Mouse (Mus musculus) limb, embryonic 10.5 days (tissue): Measurements from ENCODE around the gene Cdc20. TPM values are rescaled to one million over a fixed set of nuclear protein-coding genes. Genes with fewer than 3 reads are reported as not detected.

ENCODE experiments used
- DNase-seq: peaks from one replicate; pipeline ENCODE4 v3.0.0-alpha.2; 2017; ENCODE audit warnings: low spot score
- H3K27ac ChIP-seq: fragments of 300-500 bp; sonication (generic); 2 replicates; pipeline ENCODE4 v1.5.1; 2016; ENCODE audit warnings: mild to moderate bottlenecking
- H3K27me3 ChIP-seq: fragments of 300-500 bp; sonication (generic); 2 replicates; pipeline ENCODE4 v1.6.1; 2016; ENCODE audit warnings: low read depth, mild to moderate bottlenecking; ENCODE audit not compliant: poor library complexity, severe bottlenecking
- H3K36me3 ChIP-seq: fragments of 300-500 bp; sonication (generic); 2 replicates; pipeline ENCODE4 v1.6.1; 2016; ENCODE audit warnings: mild to moderate bottlenecking, moderate library complexity
- H3K4me1 ChIP-seq: fragments of 300-500 bp; sonication (generic); 2 replicates; pipeline ENCODE4 v1.6.1; 2016
- H3K4me3 ChIP-seq: fragments of 300-500 bp; sonication (generic); 2 replicates; pipeline ENCODE4 v1.5.1; 2016; ENCODE audit warnings: mild to moderate bottlenecking, moderate library complexity
- H3K9me3 ChIP-seq: fragments of 300-500 bp; sonication (generic); replicated peaks from 2 replicates; pipeline ENCODE4 v1.6.1; 2016; ENCODE audit warnings: mild to moderate bottlenecking
- WGBS: fragments of 180-500 bp; shearing (Covaris S2); methylation state at CpG from one replicate; pipeline ENCODE4 v1.1.7; 2016; 5-methylcytosine and 5-hydroxymethylcytosine counted together
- polyA plus RNA-seq: library from polyadenylated mRNA; unstranded; fragments of >200 nt; fragmentation: Nextera tagmentation; extraction: Ambion mirVana; gene quantifications from 2 replicates; pipeline ENCODE4 v1.2.1, GENCODE M21; 2016

The Cdc20 gene
- 431 and 433 TPM in 2 replicates for polyA plus RNA-seq

DNA sequence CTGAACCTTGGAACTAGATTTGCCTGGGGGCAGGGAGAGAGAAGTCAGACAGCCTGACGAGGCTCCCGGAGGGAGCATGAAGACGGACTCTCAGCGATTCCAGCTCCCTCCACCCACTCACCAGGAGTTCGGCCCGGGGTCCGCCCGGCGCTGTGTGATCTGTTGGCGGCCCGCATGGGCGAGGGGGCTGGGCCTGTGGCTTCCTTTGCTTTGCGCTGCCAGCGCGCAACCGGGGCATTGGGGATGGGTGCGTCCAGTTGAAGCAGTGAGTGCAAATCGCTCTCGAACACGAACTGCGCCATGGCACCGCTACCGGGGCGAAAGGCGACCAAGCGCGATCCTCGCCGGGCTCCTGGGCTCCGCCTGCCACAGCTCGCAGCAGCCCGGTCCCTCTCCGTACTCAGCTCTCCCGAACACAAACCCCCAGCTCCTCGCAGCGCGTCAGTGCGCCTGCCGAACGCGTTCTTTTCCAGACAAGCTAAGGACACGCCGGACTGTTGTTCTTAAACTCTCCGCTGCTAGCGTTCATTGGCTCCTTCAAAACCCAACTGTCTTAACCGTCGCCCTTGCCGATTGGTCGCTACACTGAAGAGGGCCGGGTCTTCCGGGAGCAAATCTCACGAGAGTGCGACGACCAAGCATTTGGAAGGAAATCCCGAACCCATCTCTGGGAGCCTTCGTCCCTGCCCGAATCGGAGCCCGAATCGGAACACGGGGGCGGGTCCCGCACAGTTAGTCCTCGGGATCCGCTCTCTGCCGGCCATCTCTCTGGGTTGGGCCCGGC lies at the start of gene Cdc20:
Cdc20 (minus strand) TSS at position 533 of the 784 bp plus-strand sequence.
- Histone ChIP-seq H3K27ac (peak within 1 kb of the TSS; percentile 87), H3K36me3 (peaks cover 42% of the 10 kb centered on the region), H3K27me3 (no peaks in the 10 kb centered on the region), H3K4me3 (peak within 1 kb of the TSS; percentile 67), H3K9me3 (no peaks in the 10 kb centered on the region), H3K4me1 (peaks cover 37% of the 10 kb centered on the region)
- DNase-seq = peak; percentile 90
- WGBS = under 1% methylated on average over 67 of the region's 67 CpGs

- H3K9me3 ChIP-seq = no peaks in the 10 kb centered on the region
- H3K27ac ChIP-seq = peak overlapping the region; percentile 84
- no peaks in the 10 kb centered on the region for H3K27me3 ChIP-seq
- peaks cover 30% of the 10 kb centered on the region for H3K4me1 ChIP-seq
- 48% methylated on average over 15 of the region's 15 CpGs for WGBS
- H3K4me3 ChIP-seq = no peak overlapping the region
- DNase-seq = peak; percentile 53
- H3K36me3 ChIP-seq = no peaks in the 10 kb centered on the region
Measured at GRCm38 (mm10) chr4:118476773-118477530, 39.8 kb upstream of the Cdc20 start.

GRCm38 (mm10) chr4:118472687-118473086 lies 35.5 kb upstream of the Cdc20 start:
- H3K36me3 ChIP-seq = no peaks in the 10 kb centered on the region
- H3K27me3 ChIP-seq = no peaks in the 10 kb centered on the region
- H3K4me1 ChIP-seq = peaks cover 45% of the 10 kb centered on the region
- 92% methylated on average over 11 of the region's 11 CpGs for WGBS
- no peak for DNase-seq
- no peaks in the 10 kb centered on the region for H3K9me3 ChIP-seq
- H3K4me3 ChIP-seq = no peak overlapping the region
- peak overlapping the region; percentile 1; the same call in 1 of the 2 replicates for H3K27ac ChIP-seq

DNA sequence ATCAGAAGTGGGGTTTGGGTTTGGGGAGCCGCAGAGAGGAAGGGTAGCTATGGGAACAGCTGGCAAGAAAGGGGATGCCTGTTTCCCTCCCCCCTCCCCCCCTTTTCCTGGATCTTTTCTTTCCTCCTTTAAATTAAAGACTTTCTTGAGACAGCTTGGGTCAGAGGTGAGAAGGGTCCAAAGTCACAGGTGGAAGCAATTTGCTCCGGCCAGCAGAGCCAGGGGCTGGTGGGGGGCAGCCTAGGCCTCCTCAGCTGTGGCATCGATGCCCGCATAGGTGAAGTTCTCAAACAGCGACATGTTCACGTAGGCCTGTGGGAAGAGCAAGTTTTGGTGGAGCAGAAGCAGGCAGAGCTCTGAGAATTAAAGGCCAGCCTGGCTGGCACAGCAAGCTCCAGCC lies 34.1 kb upstream of the Cdc20 start:
- Histone ChIP-seq H3K4me1 (peaks cover 31% of the 10 kb centered on the region), H3K36me3 (no peaks in the 10 kb centered on the region), H3K9me3 (no peaks in the 10 kb centered on the region), H3K27ac (peak overlapping the region; percentile 86), H3K4me3 (peak overlapping the region; percentile 24), H3K27me3 (no peaks in the 10 kb centered on the region)
- WGBS = 19% methylated on average over 6 of the region's 6 CpGs
- peak; percentile 43 for DNase-seq

DNA sequence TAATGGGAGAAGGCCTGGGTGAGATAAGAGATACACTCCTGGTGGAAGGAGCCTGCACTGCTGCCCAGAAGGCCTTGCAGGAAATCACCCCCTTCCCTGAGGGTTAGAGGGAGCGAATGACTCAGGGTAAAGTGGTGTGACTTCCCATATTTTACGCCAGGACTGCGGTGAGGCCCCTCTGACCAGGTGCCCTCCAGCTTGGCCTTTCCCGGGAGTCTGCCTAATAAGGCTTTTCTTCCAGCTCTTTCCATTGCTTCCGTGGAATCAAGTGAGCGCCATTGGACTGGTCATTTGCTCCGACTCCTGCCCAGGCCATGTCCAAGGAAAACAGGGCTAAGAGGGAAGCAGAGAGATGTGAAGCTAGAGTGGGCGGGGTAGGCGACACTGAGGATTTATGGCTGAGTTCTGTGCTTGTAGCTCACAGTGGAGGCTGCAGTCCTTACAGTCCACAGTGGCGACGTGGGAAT lies 28.6 kb upstream of the Cdc20 start:
- Histone ChIP-seq H3K36me3 (no peaks in the 10 kb centered on the region), H3K4me1 (peaks cover 24% of the 10 kb centered on the region), H3K4me3 (no peak overlapping the region), H3K9me3 (no peaks in the 10 kb centered on the region), H3K27me3 (no peaks in the 10 kb centered on the region), H3K27ac (peak overlapping the region; percentile 78)
- WGBS = 14% methylated on average over 11 of the region's 11 CpGs
- DNase-seq = peak; percentile 54

GRCm38 (mm10) chr4:118464956-118465355 lies 27.8 kb upstream of the Cdc20 start:
- H3K4me3 ChIP-seq = no peak overlapping the region
- no peak for DNase-seq
- peak overlapping the region; percentile 78 for H3K27ac ChIP-seq
- 91% methylated on average over 3 of the region's 3 CpGs for WGBS
- no peaks in the 10 kb centered on the region for H3K36me3 ChIP-seq
- peaks cover 17% of the 10 kb centered on the region for H3K4me1 ChIP-seq
- H3K27me3 ChIP-seq = no peaks in the 10 kb centered on the region
- no peaks in the 10 kb centered on the region for H3K9me3 ChIP-seq

DNA sequence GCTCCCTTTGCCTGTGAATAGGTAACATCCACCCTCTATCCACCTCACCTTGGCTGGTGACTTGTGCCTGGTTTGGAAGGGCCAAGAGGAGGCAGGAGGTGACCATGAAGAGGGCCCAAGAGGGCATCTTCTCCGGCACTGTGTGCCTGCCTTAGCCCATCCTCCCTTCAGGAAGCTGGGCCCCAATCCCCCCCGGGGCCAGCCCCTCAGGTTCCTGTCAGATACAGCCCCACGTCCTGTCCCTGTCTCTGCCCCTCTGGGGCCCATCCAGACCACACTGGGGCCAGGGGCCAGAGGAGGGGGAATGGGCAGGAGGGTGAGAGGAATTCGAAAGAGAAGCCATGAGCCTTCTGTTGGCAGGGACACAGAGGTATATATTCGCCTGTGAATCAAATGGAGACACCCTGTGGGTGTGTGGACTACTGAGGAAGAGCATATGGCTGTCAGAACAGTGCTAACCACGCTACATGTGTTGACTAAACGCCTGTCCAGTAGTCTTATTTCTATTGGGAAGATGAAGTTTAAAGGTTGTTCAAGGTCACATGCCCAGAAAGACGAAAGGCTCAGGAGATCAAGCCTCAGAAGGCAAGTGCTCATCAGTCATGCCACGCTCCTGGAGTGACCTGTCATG lies 20.3 kb upstream of the Cdc20 start, which contains the start of gene Mpl:
Mpl (minus strand) TSS at position 169 of the 631 bp plus-strand sequence.
- Histone ChIP-seq H3K27me3 (no peaks in the 10 kb centered on the region), H3K27ac (no peak within 1 kb of the TSS), H3K4me1 (peaks cover 3% of the 10 kb centered on the region), H3K36me3 (no peaks in the 10 kb centered on the region), H3K4me3 (no peak within 1 kb of the TSS), H3K9me3 (no peaks in the 10 kb centered on the region)
- DNase-seq = no peak
- WGBS = 72% methylated on average over 9 of the region's 9 CpGs

DNA sequence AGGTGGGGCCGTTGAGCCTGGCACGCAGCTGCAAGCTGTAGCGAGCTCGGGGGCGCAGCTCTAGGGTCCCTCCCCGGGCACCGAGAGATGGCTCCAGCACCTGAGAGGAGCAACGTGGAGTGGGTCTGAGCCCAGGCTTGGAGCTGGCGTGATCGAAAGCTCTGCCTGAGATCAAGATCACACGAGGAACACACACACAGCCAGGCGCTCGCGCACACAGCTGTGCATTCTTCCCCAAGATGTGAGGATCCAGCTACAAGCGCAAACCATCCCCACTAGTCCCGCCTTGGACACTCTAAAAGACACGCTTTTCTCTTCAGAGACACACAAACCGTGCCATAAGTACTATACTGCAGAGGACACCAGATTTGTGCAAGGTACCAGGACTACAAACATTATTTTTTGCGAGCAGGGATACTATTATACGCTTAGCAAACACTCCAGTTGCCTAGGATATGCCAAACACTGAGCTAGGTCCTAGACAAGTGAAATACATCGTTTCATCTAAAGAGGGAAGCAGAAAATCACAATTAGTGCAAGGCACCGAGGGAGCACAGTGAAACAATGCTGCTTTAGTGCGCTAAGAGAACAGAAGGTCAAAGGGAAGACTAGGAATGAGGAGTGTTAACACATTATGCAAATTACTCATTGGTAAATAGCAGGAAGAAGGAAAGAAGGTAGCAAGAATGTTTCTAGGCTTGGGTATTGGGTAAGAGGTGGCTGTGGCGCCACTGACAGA lies 9.4 kb upstream of the Cdc20 start:
- Histone ChIP-seq H3K4me1 (peaks cover 16% of the 10 kb centered on the region), H3K27me3 (no peaks in the 10 kb centered on the region), H3K4me3 (peak overlapping the region; percentile 60), H3K36me3 (no peaks in the 10 kb centered on the region), H3K27ac (peak overlapping the region; percentile 72), H3K9me3 (no peaks in the 10 kb centered on the region)
- no peak for DNase-seq
- WGBS = 33% methylated on average over 24 of the region's 24 CpGs

- peak overlapping the region; percentile 60 for H3K4me3 ChIP-seq
- no peaks in the 10 kb centered on the region for H3K9me3 ChIP-seq
- H3K27me3 ChIP-seq = no peaks in the 10 kb centered on the region
- DNase-seq = peak; percentile 71
- H3K4me1 ChIP-seq = peaks cover 16% of the 10 kb centered on the region
- 19% methylated on average over 18 of the region's 18 CpGs for WGBS
- H3K36me3 ChIP-seq = no peaks in the 10 kb centered on the region
- H3K27ac ChIP-seq = peak overlapping the region; percentile 72
Measured at GRCm38 (mm10) chr4:118445781-118446414, 8.7 kb upstream of the Cdc20 start.

DNA sequence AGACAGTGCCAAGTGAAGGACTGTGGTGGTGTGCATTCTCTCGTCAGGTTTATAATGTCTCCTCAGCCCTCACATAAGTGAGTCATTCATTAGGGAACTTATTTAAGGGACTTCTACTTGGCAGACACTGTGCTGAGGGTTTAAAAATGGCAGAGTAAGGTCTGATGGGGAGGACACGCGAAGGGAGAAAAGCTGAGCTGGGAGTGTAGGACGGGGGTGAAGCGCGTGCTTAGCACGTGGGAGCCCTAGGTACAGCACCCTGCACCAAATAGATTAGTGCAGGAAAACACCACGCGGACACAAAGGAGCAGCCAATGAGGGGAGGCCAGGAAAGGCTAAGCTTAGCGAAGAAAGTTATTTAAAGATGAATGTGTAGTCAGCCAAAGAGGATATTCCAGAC lies 7.9 kb upstream of the Cdc20 start:
- no peak overlapping the region for H3K27ac ChIP-seq
- no peaks in the 10 kb centered on the region for H3K36me3 ChIP-seq
- peaks cover 16% of the 10 kb centered on the region for H3K4me1 ChIP-seq
- no peak for DNase-seq
- no peak overlapping the region for H3K4me3 ChIP-seq
- no peaks in the 10 kb centered on the region for H3K9me3 ChIP-seq
- 86% methylated on average over 10 of the region's 10 CpGs for WGBS
- H3K27me3 ChIP-seq = no peaks in the 10 kb centered on the region

- no peaks in the 10 kb centered on the region for H3K9me3 ChIP-seq
- 11% methylated on average over 12 of the region's 12 CpGs for WGBS
- H3K4me3 ChIP-seq = peak overlapping the region; percentile 67
- DNase-seq = peak; percentile 62
- H3K27ac ChIP-seq = peak overlapping the region; percentile 87
- H3K4me1 ChIP-seq = peaks cover 34% of the 10 kb centered on the region
- peaks cover 33% of the 10 kb centered on the region for H3K36me3 ChIP-seq
- H3K27me3 ChIP-seq = no peaks in the 10 kb centered on the region
Measured at GRCm38 (mm10) chr4:118437829-118438253, 689 bp upstream of the Cdc20 start.

- 74% methylated on average over 8 of the region's 8 CpGs for WGBS
- Histone ChIP-seq H3K27ac (no peak overlapping the region), H3K36me3 (peaks cover 65% of the 10 kb centered on the region), H3K27me3 (no peaks in the 10 kb centered on the region), H3K4me1 (peaks cover 58% of the 10 kb centered on the region), H3K4me3 (no peak overlapping the region), H3K9me3 (no peaks in the 10 kb centered on the region)
- no peak for DNase-seq
Measured at GRCm38 (mm10) chr4:118432332-118432731, 4.8 kb downstream of the Cdc20 start.
